Mouse (Mus musculus) lung, postnatal 0 days (tissue): Measurements from ENCODE around the gene Usp39. TPM values are rescaled to one million over a fixed set of nuclear protein-coding genes. Genes with fewer than 3 reads are reported as not detected.
A peak's percentile ranks its signal among the peaks of the same experiment; 100 is the strongest.

ENCODE experiments used
- ATAC-seq: fragments of 200-750 bp; cut with Nextera tagmentation; 2 replicates; pipeline ENCODE4 v1.8.0; 2017; ENCODE audit warnings: moderate library complexity
- DNase-seq: peaks from one replicate; pipeline ENCODE4 v3.0.0-alpha.2; 2016; ENCODE audit warnings: low spot score
- H3K27ac ChIP-seq: fragments of 300-500 bp; sonication (generic); 2 replicates; pipeline ENCODE4 v1.5.1; 2014; ENCODE audit warnings: antibody characterized with exemption, mild to moderate bottlenecking, low read length, mixed read lengths
- H3K27me3 ChIP-seq: fragments of 300-500 bp; sonication (generic); replicated peaks from 2 replicates; pipeline ENCODE4 v1.6.1; 2014; ENCODE audit warnings: low read length, mixed read lengths; ENCODE audit not compliant: insufficient read depth
- H3K36me3 ChIP-seq: fragments of 300-500 bp; sonication (generic); 2 replicates; pipeline ENCODE4 v1.6.1; 2014; ENCODE audit warnings: low read length, mixed read lengths; ENCODE audit not compliant: insufficient read depth
- H3K4me1 ChIP-seq: fragments of 300-500 bp; sonication (generic); 2 replicates; pipeline ENCODE4 v1.6.1; 2014; ENCODE audit warnings: antibody characterized with exemption, low read depth, low read length, mixed read lengths; ENCODE audit not compliant: insufficient read depth
- H3K4me2 ChIP-seq: fragments of 300-500 bp; sonication (generic); replicated peaks from 2 replicates; pipeline ENCODE4 v1.6.1; 2014; ENCODE audit warnings: low read depth, mild to moderate bottlenecking, low read length, moderate library complexity, mixed read lengths
- H3K4me3 ChIP-seq: fragments of 300-500 bp; sonication (generic); 2 replicates; pipeline ENCODE4 v1.5.1; 2014; ENCODE audit warnings: low read depth, low read length
- H3K9ac ChIP-seq: fragments of 300-500 bp; sonication (generic); replicated peaks from 2 replicates; pipeline ENCODE4 v1.6.1; 2014; ENCODE audit warnings: low read depth, mild to moderate bottlenecking
- H3K9me3 ChIP-seq: fragments of 300-500 bp; sonication (generic); 2 replicates; pipeline ENCODE4 v1.6.1; 2016; ENCODE audit warnings: low read length, mixed read lengths
- CTCF ChIP-seq: IDR thresholded peaks from 2 replicates; pipeline ENCODE4 v1.5.1; 2016; ENCODE audit warnings: antibody characterized with exemption, mild to moderate bottlenecking
- EP300 ChIP-seq: IDR thresholded peaks from 2 replicates; pipeline ENCODE4 v1.6.1; 2016; ENCODE audit warnings: antibody characterized with exemption, mild to moderate bottlenecking, control low read depth
- WGBS: fragments of 180-500 bp; shearing (Covaris S2); extraction: QIAGEN DNeasy Blood & Tissue Kit; methylation state at CpG from one replicate; pipeline ENCODE4 v1.1.7; 2014; 5-methylcytosine and 5-hydroxymethylcytosine counted together
- polyA plus RNA-seq: library from polyadenylated mRNA; unstranded; fragments of >200 nt; fragmentation: Nextera tagmentation; extraction: Ambion mirVana; gene quantifications from 2 replicates; pipeline ENCODE4 v1.2.1, GENCODE M21; 2015

The Usp39 gene
- polyA plus RNA-seq, 1 experiment from 2014 or later: 27.4 TPM

GRCm38 (mm10) chr6:72303510-72303909, 41.5 kb downstream of the Usp39 start:
- TF ChIP-seq EP300 (no peak), CTCF (no peak)
- no peaks in the 10 kb centered on the region for H3K9me3 ChIP-seq
- H3K4me1 ChIP-seq: peaks cover 22% of the 10 kb centered on the region; the same call in 1 of the 2 replicates
- H3K27ac ChIP-seq: peak overlapping the region; percentile 68
- no peaks in the 10 kb centered on the region for H3K36me3 ChIP-seq
- no peak overlapping the region for H3K4me3 ChIP-seq
- no peak overlapping the region for H3K9ac ChIP-seq
- H3K27me3 ChIP-seq: no peaks in the 10 kb centered on the region
- DNase-seq (peak; percentile 70), ATAC-seq (peak; percentile 19)
- 34% methylated on average over 9 of the region's 9 CpGs for WGBS
- no peak overlapping the region for H3K4me2 ChIP-seq

DNA sequence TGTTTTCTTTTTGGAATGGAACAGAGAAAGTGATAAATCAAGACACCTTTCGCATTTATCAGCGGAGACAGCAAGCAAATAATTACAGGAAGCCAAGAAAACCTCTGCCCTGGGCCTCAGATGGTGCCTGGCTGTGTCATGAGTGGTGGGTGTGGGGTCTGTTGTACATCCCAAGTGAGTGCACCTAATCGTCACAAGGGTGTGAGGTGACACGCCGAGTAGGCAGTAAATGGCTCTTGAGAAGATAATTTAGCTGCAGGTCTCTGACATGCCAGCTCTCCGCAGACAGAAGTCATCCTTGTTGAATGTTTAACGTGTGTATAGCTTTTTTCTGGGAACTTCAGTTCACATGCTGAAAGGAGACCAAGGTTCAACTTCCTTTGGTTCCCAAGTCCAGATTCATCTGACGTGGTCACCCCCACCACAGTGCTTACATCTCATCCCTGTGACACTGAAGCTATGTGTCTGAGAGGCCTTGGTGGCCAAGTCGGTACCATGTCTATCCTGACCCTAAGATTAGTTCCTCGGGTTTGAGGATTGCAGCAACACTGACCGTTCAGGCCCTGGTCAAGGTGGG, 42.5 kb downstream of the Usp39 start:
- no peaks in the 10 kb centered on the region for H3K9me3 ChIP-seq
- peaks cover 22% of the 10 kb centered on the region; the same call in 1 of the 2 replicates for H3K4me1 ChIP-seq
- peak overlapping the region; percentile 68; the same call in 1 of the 2 replicates for H3K27ac ChIP-seq
- no peak overlapping the region for H3K4me3 ChIP-seq
- ATAC-seq (no peak), DNase-seq (no peak)
- no peaks in the 10 kb centered on the region for H3K36me3 ChIP-seq
- H3K9ac ChIP-seq: no peak overlapping the region
- TF ChIP-seq CTCF (no peak), EP300 (no peak)
- no peaks in the 10 kb centered on the region for H3K27me3 ChIP-seq
- 74% methylated on average over 11 of the region's 11 CpGs for WGBS
- H3K4me2 ChIP-seq: no peak overlapping the region

GRCm38 (mm10) chr6:72297825-72298224, 47.2 kb downstream of the Usp39 start:
- no peak overlapping the region for H3K27ac ChIP-seq
- ATAC-seq (no peak), DNase-seq (peak; percentile 56)
- H3K4me1 ChIP-seq: peaks cover 6% of the 10 kb centered on the region; the same call in 1 of the 2 replicates
- no peak for TF ChIP-seq CTCF
- no peak for TF ChIP-seq EP300
- 73% methylated on average over 3 of the region's 3 CpGs for WGBS
- H3K4me2 ChIP-seq: no peak overlapping the region
- H3K4me3 ChIP-seq: no peak overlapping the region
- no peaks in the 10 kb centered on the region for H3K36me3 ChIP-seq
- no peaks in the 10 kb centered on the region for H3K9me3 ChIP-seq
- no peaks in the 10 kb centered on the region for H3K27me3 ChIP-seq
- H3K9ac ChIP-seq: no peak overlapping the region

GRCm38 (mm10) chr6:72292972-72293651, 51.9 kb downstream of the Usp39 start:
- Histone ChIP-seq H3K9me3 (no peaks in the 10 kb centered on the region), H3K27ac (peak overlapping the region; percentile 90), H3K4me1 (0 out of 2 replicates have a peak, but pooled peaks cover 3% of the 10 kb centered on the region), H3K4me3 (no peak overlapping the region), H3K27me3 (no peaks in the 10 kb centered on the region), H3K36me3 (no peaks in the 10 kb centered on the region), H3K9ac (no peak overlapping the region; the same call in 1 of the 2 replicates), H3K4me2 (no peak overlapping the region)
- 26% methylated on average over 12 of the region's 12 CpGs for WGBS
- TF ChIP-seq CTCF: no peak
- peak; percentile 99 for TF ChIP-seq EP300
- peak; percentile 95 for ATAC-seq
- DNase-seq: peak; percentile 95

DNA sequence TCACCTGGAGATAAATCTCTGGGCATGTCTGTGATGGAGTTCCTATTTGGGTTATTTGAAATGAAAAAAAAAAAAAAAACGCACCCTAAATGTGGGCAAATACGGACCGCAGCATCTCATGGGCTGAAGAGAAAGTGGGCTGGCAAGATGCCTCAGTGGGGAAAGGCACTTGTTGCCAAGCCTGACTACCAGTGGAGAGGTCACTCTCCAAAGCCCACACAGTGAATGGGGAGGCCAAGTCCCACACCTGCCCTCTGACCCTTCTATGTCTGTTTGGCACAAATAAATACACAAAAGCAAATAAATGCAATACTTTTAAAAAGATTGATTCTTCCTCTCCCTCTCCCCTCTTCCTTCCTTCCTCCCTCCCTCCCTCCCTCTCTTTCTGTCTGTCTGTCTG, 55.5 kb downstream of the Usp39 start:
- 44% methylated on average over 3 of the region's 3 CpGs for WGBS
- TF ChIP-seq CTCF (no peak), EP300 (no peak)
- Histone ChIP-seq H3K27ac (no peak overlapping the region), H3K36me3 (no peaks in the 10 kb centered on the region), H3K27me3 (no peaks in the 10 kb centered on the region), H3K9me3 (no peaks in the 10 kb centered on the region), H3K4me1 (0 out of 2 replicates have a peak, but pooled peaks cover 3% of the 10 kb centered on the region), H3K4me3 (no peak overlapping the region), H3K4me2 (no peak overlapping the region), H3K9ac (no peak overlapping the region)
- DNase-seq (no peak), ATAC-seq (no peak)

DNA sequence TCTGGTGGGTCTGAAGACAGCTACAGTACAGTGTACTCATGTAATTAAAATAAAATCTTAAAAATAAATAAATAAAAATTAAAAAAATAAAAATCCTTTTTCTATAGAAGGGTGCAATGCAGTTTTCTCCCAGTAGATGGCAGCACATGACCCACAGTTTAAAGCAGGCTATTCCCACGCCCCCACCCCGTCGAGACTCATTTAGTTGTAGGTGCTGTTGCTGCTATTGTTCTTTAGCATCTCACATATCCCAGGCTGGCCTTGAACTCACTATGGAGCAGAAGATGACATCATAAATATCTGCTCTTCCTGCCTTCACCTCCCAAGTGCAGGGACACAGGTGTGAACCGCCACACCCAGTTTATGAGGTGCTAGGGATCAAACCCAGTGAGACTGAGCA, 61.1 kb downstream of the Usp39 start:
- H3K27ac ChIP-seq: no peak overlapping the region
- H3K4me3 ChIP-seq: no peak overlapping the region
- peak; percentile 84 for DNase-seq
- H3K27me3 ChIP-seq: no peaks in the 10 kb centered on the region
- H3K4me1 ChIP-seq: peaks cover 9% of the 10 kb centered on the region; the same call in 1 of the 2 replicates
- TF ChIP-seq EP300 (no peak), CTCF (peak; percentile 82)
- WGBS: 20% methylated on average over 4 of the region's 4 CpGs
- no peak overlapping the region for H3K4me2 ChIP-seq
- no peaks in the 10 kb centered on the region for H3K9me3 ChIP-seq
- no peak overlapping the region for H3K9ac ChIP-seq
- H3K36me3 ChIP-seq: no peaks in the 10 kb centered on the region
- ATAC-seq: 0 out of 2 replicates have a peak, but pooled peaks have one; percentile 15
